Mouse (Mus musculus) liver, embryonic 15.5 days (tissue): ENCODE measurements around the gene Ccdc182. TPM values are rescaled to one million over a fixed set of nuclear protein-coding genes. Genes with fewer than 3 reads are reported as not detected.

ENCODE experiments used
- ATAC-seq: fragments of 200-750 bp; cut with Nextera tagmentation; 2 replicates; pipeline ENCODE4 v1.8.0; 2017; ENCODE audit warnings: moderate number of reproducible peaks, mild to moderate bottlenecking, moderate library complexity; ENCODE audit not compliant: insufficient read depth
- H3K27ac ChIP-seq: fragments of 300-500 bp; sonication (generic); replicated peaks from 2 replicates; pipeline ENCODE4 v1.5.1; 2015; ENCODE audit warnings: mild to moderate bottlenecking, inconsistent platforms
- H3K27me3 ChIP-seq: fragments of 300-500 bp; sonication (generic); 2 replicates; pipeline ENCODE4 v1.6.1; 2015; ENCODE audit warnings: mild to moderate bottlenecking, inconsistent platforms
- H3K36me3 ChIP-seq: fragments of 300-500 bp; sonication (generic); replicated peaks from 2 replicates; pipeline ENCODE4 v1.6.1; 2015; ENCODE audit warnings: moderate library complexity, mild to moderate bottlenecking, inconsistent platforms
- H3K4me1 ChIP-seq: fragments of 300-500 bp; sonication (generic); replicated peaks from 2 replicates; pipeline ENCODE4 v1.6.1; 2015; ENCODE audit warnings: inconsistent platforms
- H3K4me2 ChIP-seq: fragments of 300-500 bp; sonication (generic); 2 replicates; pipeline ENCODE4 v1.6.1; 2015; ENCODE audit warnings: moderate library complexity, mild to moderate bottlenecking, inconsistent platforms
- H3K4me3 ChIP-seq: fragments of 300-500 bp; sonication (generic); replicated peaks from 2 replicates; pipeline ENCODE4 v1.5.1; 2015; ENCODE audit warnings: mild to moderate bottlenecking, inconsistent platforms
- H3K9ac ChIP-seq: fragments of 300-500 bp; sonication (generic); 2 replicates; pipeline ENCODE4 v1.6.1; 2015; ENCODE audit warnings: moderate library complexity, mild to moderate bottlenecking, inconsistent platforms
- H3K9me3 ChIP-seq: fragments of 300-500 bp; sonication (generic); replicated peaks from 2 replicates; pipeline ENCODE4 v1.6.1; 2016; ENCODE audit warnings: inconsistent platforms
- WGBS: fragments of 180-500 bp; shearing (Covaris S2); methylation state at CpG from one replicate; pipeline ENCODE4 v1.1.7; 2015; ENCODE audit warnings: mixed read lengths; ENCODE audit not compliant: insufficient replicate concordance; 5-methylcytosine and 5-hydroxymethylcytosine counted together
- polyA plus RNA-seq: library from polyadenylated mRNA; unstranded; fragments of >200 nt; fragmentation: Nextera tagmentation; extraction: Ambion mirVana; gene quantifications from 2 replicates; pipeline ENCODE4 v1.2.1, GENCODE M21; 2015

Gene Ccdc182
- not detected in 2 replicates for polyA plus RNA-seq

- Histone ChIP-seq H3K4me1 (peaks cover 5% of the 10 kb centered on the region), H3K9ac (no peak within 1 kb of the TSS), H3K4me3 (no peak within 1 kb of the TSS; the same call in 1 of the 2 replicates), H3K27me3 (peaks cover 36% of the 10 kb centered on the region), H3K9me3 (no peaks in the 10 kb centered on the region), H3K36me3 (no peaks in the 10 kb centered on the region), H3K27ac (no peak within 1 kb of the TSS), H3K4me2 (peak within 1 kb of the TSS; percentile 30; the same call in 1 of the 2 replicates)
- WGBS: 28% methylated on average over 20 of the region's 20 CpGs
- ATAC-seq: no peak
Observed at GRCm38 (mm10) chr11:88293631-88294393, at the start of gene Ccdc182. Ccdc182 (plus strand) TSS chr11:88294058.

GRCm38 (mm10) chr11:88245581-88246170, 48.2 kb upstream of the Ccdc182 start:
- no peak overlapping the region for H3K4me3 ChIP-seq
- WGBS: 65% methylated on average over 14 of the region's 14 CpGs
- 0 out of 2 replicates have a peak, but pooled peaks cover 13% of the 10 kb centered on the region for H3K4me1 ChIP-seq
- no peak overlapping the region for H3K4me2 ChIP-seq
- no peak overlapping the region for H3K9ac ChIP-seq
- no peaks in the 10 kb centered on the region for H3K36me3 ChIP-seq
- no peaks in the 10 kb centered on the region for H3K27me3 ChIP-seq
- H3K9me3 ChIP-seq: no peaks in the 10 kb centered on the region
- no peak for ATAC-seq
- no peak overlapping the region for H3K27ac ChIP-seq

- no peak for ATAC-seq
- Histone ChIP-seq H3K4me1 (0 out of 2 replicates have a peak, but pooled peaks cover 11% of the 10 kb centered on the region), H3K36me3 (no peaks in the 10 kb centered on the region), H3K27me3 (peaks cover 9% of the 10 kb centered on the region; the same call in 1 of the 2 replicates), H3K4me2 (no peak overlapping the region), H3K4me3 (no peak overlapping the region), H3K27ac (no peak overlapping the region), H3K9me3 (no peaks in the 10 kb centered on the region), H3K9ac (no peak overlapping the region)
- 57% methylated on average over 5 of the region's 5 CpGs for WGBS
Observed at GRCm38 (mm10) chr11:88248636-88249035, 45.2 kb upstream of the Ccdc182 start.

GRCm38 (mm10) chr11:88250568-88250967, 43.3 kb upstream of the Ccdc182 start:
- no peaks in the 10 kb centered on the region for H3K9me3 ChIP-seq
- H3K4me2 ChIP-seq: no peak overlapping the region
- H3K4me1 ChIP-seq: 0 out of 2 replicates have a peak, but pooled peaks cover 4% of the 10 kb centered on the region
- peaks cover 15% of the 10 kb centered on the region; the same call in 1 of the 2 replicates for H3K27me3 ChIP-seq
- ATAC-seq: no peak
- H3K9ac ChIP-seq: no peak overlapping the region
- no peak overlapping the region for H3K27ac ChIP-seq
- no peaks in the 10 kb centered on the region for H3K36me3 ChIP-seq
- WGBS: 57% methylated on average over 3 of the region's 3 CpGs
- H3K4me3 ChIP-seq: no peak overlapping the region

- H3K36me3 ChIP-seq: no peaks in the 10 kb centered on the region
- H3K27ac ChIP-seq: no peak overlapping the region
- ATAC-seq: no peak
- H3K4me3 ChIP-seq: no peak overlapping the region
- no peaks in the 10 kb centered on the region for H3K9me3 ChIP-seq
- WGBS: 63% methylated on average over 7 of the region's 7 CpGs
- peaks cover 17% of the 10 kb centered on the region; the same call in 1 of the 2 replicates for H3K27me3 ChIP-seq
- 0 out of 2 replicates have a peak, but pooled peaks cover 4% of the 10 kb centered on the region for H3K4me1 ChIP-seq
- no peak overlapping the region for H3K4me2 ChIP-seq
- no peak overlapping the region for H3K9ac ChIP-seq
Observed at GRCm38 (mm10) chr11:88251295-88251694, 42.6 kb upstream of the Ccdc182 start.

- no peaks in the 10 kb centered on the region for H3K36me3 ChIP-seq
- H3K4me3 ChIP-seq: no peak overlapping the region
- no peak for ATAC-seq
- H3K9me3 ChIP-seq: no peaks in the 10 kb centered on the region
- H3K4me2 ChIP-seq: no peak overlapping the region
- 0 out of 2 replicates have a peak, but pooled peaks cover 4% of the 10 kb centered on the region for H3K4me1 ChIP-seq
- WGBS: 13% methylated on average over 22 of the region's 22 CpGs
- no peak overlapping the region for H3K9ac ChIP-seq
- H3K27ac ChIP-seq: no peak overlapping the region
- peaks cover 17% of the 10 kb centered on the region; the same call in 1 of the 2 replicates for H3K27me3 ChIP-seq
Observed at GRCm38 (mm10) chr11:88251972-88252766, 41.7 kb upstream of the Ccdc182 start.

- H3K4me2 ChIP-seq: no peak overlapping the region
- 22% methylated on average over 18 of the region's 18 CpGs for WGBS
- H3K9ac ChIP-seq: no peak overlapping the region
- H3K36me3 ChIP-seq: no peaks in the 10 kb centered on the region
- H3K4me3 ChIP-seq: no peak overlapping the region
- H3K27ac ChIP-seq: no peak overlapping the region
- 0 out of 2 replicates have a peak, but pooled peaks cover 4% of the 10 kb centered on the region for H3K4me1 ChIP-seq
- H3K9me3 ChIP-seq: no peaks in the 10 kb centered on the region
- no peak for ATAC-seq
- H3K27me3 ChIP-seq: peaks cover 17% of the 10 kb centered on the region; the same call in 1 of the 2 replicates
Observed at GRCm38 (mm10) chr11:88252767-88253513, 40.9 kb upstream of the Ccdc182 start.

GRCm38 (mm10) chr11:88253514-88254167, 40.2 kb upstream of the Ccdc182 start:
- 49% methylated on average over 7 of the region's 7 CpGs for WGBS
- H3K9ac ChIP-seq: no peak overlapping the region
- 0 out of 2 replicates have a peak, but pooled peaks cover 4% of the 10 kb centered on the region for H3K4me1 ChIP-seq

GRCm38 (mm10) chr11:88257700-88258099, 36.2 kb upstream of the Ccdc182 start:
- H3K27ac ChIP-seq: no peak overlapping the region
- no peaks in the 10 kb centered on the region for H3K4me1 ChIP-seq
- WGBS: 50% methylated on average over 4 of the region's 4 CpGs
- H3K9me3 ChIP-seq: no peaks in the 10 kb centered on the region
- no peak overlapping the region for H3K4me2 ChIP-seq
- ATAC-seq: no peak
- H3K4me3 ChIP-seq: no peak overlapping the region
- H3K9ac ChIP-seq: no peak overlapping the region
- peaks cover 34% of the 10 kb centered on the region; the same call in 1 of the 2 replicates for H3K27me3 ChIP-seq
- H3K36me3 ChIP-seq: no peaks in the 10 kb centered on the region

More at GRCm38 (mm10) chr11:88253514-88254167, 40.2 kb upstream of the Ccdc182 start:
- Histone ChIP-seq H3K4me3 (no peak overlapping the region), H3K27me3 (peaks cover 17% of the 10 kb centered on the region; the same call in 1 of the 2 replicates), H3K27ac (no peak overlapping the region), H3K4me2 (no peak overlapping the region), H3K9me3 (no peaks in the 10 kb centered on the region), H3K36me3 (no peaks in the 10 kb centered on the region)
- ATAC-seq: no peak

- WGBS: 58% methylated on average over 4 of the region's 4 CpGs
- H3K4me3 ChIP-seq: no peak overlapping the region
- no peak for ATAC-seq
- H3K9me3 ChIP-seq: no peaks in the 10 kb centered on the region
- H3K27ac ChIP-seq: no peak overlapping the region
- H3K36me3 ChIP-seq: no peaks in the 10 kb centered on the region
- H3K4me2 ChIP-seq: no peak overlapping the region
- H3K27me3 ChIP-seq: peaks cover 35% of the 10 kb centered on the region; the same call in 1 of the 2 replicates
- no peak overlapping the region for H3K9ac ChIP-seq
- H3K4me1 ChIP-seq: no peaks in the 10 kb centered on the region
Observed at GRCm38 (mm10) chr11:88258212-88258611, 35.6 kb upstream of the Ccdc182 start.
